Mouse (Mus musculus) heart, adult 8-10 months (tissue): ENCODE results near the gene Rrp8. TPM values are rescaled to one million over a fixed set of nuclear protein-coding genes. Genes with fewer than 3 reads are reported as not detected.

Experiments used
- DNase-seq: peaks from one replicate; pipeline ENCODE4 v3.0.0; 2022; ENCODE audit warnings: low spot score
- total RNA-seq, 4 experiments: library from RNA; stranded (reverse); gene quantifications; 2 replicates each; pipeline ENCODE4 v1.2.4; 2022

The Rrp8 gene
- 10 to 100 TPM in 3 of 4 experiments, 1 to 10 TPM in 1; 8.8 to 10.4 (median 10.2) TPM for total RNA-seq

DNA sequence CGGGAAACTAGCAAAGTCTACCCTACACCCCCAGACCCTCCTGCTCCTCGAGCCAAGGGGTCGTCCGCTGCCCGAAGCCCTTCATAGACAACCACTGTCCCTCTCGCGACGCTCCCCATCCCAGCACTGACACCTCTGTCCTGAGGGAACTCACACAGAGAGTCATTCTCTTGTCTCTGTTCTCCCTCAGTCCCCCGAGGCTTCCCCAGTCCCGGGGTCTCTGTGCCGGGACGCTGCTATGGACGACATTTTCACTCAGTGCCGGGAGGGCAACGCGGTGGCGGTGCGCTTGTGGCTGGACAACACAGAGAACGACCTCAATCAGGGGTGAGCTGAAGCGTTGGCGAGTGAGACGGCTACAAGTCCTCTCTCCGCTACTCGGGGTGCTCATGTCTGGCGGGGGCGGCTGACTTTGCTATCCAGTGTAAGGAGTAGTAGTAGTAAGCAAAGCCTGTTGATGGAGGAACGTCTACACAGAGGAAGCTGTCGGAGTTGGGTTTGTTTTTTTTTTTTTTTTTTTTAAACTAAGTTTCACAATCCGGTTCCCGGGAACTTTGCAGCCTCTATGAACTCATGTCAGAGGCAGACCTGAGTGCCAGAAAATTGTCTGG is at the start of gene Rrp8:
TSS of gene Rrp8 (minus strand) at position 475 of the 611 bp plus-strand sequence.
- peak; percentile 54 for DNase-seq

DNA sequence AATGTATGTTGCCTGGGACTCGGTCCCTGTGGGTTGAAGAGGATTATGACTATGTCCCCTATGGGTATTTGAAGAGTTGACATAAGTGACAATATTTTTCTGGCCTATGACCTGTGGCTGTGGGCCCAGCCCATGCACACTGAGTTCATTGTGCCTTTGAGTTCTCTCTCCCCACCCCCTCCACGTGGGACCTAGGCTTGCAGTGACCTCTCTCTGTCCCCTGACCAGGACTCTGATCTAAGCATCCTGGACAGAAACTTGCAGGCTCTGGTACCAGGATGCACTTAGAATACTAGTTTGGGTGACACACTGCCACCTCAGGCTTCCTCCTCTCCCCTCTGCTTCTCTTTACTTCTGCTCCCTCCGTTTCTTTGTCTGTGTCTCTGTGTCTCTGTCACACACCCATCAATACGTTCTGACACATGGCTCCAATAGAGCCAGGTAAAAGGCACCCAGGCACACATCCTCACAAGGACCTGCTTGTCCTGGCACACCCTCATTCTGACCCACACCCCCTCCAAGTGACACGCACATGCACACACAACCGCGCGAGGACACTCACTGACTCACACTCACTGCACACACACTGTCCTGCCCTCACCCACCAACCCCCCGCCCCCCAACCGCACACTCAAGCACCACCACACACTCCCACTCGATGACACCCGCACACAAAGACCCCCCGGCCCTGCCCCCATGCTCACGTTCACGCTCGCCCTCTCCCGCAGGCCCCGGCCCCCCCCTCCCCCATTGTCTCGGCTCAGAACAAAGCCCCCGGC is 49.5 kb upstream of the Rrp8 start:
- no peak for DNase-seq

DNA sequence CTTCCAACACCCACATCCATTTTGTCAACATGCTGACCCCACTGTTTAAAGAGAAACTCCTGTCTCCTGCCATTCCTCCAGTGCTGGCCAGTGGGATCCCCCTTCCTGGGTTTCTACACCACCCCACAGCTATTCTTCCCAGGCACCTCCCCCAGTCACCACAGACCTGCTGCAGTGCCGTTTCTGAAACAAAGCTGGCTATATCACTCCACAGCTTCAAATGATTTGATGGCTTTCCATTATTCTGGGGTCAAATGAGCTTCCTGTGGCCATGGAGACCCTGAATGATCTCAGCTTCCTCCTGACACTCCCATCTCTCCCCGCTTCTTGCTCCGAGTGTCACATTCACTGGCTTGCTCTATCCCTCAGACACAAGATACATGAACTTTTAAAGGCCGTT is 47.4 kb upstream of the Rrp8 start:
- no peak for DNase-seq

DNA sequence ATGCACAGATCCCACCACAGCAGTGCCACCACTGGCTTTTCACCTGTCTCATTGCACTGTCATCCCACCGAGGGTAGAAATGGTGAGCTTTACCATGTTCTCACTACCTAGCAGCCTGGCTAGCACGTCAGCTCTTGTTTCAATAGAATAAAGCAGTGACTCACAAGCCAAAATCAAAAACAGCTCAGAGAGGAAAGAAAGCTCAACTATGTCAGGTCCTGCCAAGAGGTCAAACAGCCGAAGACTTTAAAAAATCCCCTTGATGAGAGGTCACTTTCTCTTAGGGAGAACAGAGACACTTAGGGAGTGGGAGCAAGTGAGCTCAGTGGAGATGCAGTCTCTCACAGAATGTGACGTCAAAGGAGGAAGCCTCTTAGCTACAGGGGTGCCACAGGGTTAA is 46.7 kb upstream of the Rrp8 start:
- DNase-seq = no peak

DNA sequence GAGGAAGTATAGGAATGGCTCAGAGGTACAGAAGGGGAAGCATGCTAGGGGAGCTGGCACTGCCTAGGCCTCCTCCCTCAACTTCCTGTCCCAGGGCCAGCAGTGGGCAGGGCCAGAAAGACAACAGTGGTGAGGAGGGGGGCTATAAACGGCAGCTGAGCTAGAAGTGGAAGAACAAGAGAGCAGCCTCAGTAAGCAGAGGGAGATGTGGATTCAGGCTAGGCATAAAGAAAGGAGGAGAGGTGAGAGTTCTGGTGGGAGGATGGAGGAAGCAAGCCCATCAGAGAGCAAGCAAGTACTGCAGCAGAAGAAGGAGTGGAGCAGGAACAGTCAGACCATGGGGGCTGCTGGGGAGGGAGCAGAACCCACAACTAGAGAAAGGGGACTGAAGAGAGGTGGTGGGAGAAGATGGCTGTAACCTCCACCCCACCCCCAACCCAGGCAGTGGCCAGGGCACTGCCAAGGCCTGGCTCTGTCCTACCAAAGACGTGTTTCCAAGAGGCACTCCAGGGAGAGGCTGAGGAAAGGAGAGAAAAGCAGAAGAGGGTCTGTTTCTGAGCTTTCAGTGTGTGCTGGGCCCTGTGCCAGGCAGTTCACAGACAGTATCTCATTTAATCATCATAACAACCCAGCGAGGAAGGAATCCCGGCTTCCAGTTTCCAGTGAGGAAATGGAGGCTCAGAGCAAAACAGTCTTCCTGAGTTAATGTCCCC is 41.5 kb upstream of the Rrp8 start:
- DNase-seq = peak; percentile 49

DNA sequence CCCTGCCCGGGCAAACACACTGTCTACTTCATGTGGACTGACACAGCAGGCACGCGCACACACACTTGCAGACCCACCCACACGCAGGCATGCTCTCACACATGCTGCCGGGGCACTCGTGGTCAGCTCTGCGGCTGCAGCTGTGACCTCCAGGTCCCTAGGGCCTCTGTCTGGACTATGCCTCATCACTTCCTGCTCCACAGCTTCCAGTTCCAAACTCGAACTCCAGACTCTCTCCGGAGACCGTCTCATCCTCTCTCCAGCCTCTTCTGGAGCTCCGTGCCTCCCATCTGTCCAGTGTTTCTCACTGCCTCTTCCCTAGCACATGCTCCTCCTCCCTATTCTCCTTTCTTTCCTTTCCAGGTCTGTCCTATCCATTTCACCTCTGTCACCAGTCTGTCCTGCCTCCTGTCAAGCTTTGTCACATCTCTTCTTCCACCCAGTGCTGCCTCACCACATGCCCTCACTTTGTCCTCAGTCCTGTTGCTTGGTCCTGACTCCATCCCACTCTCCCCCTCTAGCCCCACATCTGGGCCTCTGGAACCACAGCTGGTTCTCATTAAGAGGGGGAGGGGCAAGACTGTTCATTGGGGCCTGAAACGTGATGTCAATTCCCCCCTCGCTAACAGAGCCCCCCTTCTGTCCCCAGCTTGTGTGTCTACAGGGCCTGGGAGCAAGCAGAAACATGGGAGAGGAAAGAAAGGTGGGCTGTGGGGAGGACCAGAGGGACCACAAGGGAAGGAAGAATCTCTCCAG is 40.8 kb upstream of the Rrp8 start:
- peak; percentile 85 for DNase-seq

DNA sequence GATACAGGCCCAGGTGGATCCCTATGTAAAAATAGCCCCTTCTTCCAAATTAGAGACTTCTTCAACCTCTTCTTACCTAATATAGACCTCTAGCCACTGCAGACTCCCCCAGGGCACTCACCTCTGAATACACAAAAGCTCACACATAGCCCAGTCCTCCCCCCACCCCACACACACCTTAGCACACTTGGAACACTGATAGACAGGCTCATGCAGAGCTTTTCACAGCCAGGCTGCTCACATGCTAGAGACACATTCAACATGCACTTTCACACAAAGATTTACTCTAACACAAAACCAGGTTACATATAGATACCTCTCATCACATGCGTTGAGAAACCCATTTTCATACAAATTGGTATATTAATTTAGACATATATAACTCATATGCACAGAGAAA is 40.1 kb upstream of the Rrp8 start:
- no peak for DNase-seq

DNA sequence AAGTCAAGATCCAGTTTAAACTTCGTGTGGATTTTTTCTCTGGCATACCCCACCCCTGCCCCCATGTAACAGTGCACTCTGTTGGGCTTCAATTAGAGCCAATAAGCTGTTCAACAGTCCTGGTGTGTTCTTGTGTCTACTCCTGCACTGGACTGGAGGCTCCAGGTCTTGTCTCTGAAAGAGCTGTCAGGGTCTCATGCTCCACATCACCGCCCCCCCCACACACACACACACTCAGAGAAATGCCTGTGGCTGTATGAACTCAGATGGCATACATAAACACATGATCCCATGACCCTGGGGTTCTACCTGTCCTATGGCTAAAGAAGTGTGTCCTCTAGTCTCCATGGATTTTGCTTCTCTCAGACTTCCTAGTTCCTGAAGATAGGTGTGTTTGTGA is 38.8 kb upstream of the Rrp8 start:
- DNase-seq = no peak

DNA sequence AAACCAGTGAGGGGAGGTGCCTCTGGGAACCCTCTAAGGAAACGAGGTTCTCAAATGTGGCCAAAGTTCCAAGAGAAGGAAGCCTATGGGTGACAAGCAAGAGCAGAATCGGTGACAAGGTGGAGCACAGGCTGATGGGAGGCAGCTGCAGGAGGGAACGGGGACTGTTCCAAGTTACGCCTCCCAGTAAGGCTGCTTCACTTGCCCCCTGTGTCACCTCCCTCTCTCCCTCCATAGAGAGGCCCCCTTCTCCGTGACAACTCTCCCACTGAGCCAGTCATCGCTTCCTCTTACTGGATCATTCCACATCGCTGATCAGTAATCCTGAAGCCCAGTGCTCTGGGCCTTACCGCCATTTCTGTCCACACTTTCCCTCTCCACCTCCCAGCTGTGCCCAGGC is 37.5 kb upstream of the Rrp8 start:
- no peak for DNase-seq

DNA sequence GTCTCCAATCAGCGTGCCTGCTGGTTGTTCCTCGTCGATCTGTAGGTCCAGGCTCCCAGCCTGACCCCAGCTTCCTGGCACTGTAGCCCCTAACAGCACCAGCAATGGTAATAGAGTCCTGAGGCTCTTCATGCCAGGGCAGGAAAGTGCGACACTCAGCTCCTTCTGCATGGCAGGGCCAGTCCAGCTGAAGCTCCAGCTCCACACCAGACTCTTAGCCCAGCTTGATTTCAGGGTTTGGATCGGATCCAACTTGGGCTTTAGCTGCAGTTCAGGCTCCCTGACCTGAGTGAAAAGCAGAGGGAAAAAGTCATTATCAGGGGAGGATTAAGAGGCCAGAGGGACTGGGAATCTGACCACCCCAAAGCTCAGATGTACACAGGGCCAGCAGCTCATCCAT is 35.9 kb upstream of the Rrp8 start:
- DNase-seq = no peak

DNA sequence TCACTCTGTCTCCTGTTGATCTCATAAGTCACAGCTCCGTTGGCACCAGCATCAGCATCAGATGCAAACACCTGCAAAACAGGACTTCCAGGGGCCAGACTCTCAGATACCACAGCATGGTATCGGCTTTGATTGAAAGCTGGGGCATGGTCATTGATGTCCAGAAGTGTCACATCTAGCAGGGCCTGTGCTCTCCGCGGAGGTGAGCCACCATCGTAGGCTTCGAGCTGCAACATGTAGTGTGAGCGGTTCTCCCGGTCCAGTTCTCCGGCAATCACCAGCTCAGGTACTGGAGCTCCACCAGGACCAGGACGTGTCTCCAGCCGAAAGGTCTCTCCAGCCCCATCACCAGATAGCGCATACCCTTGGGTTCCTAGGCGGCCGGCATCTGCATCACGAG is 35.1 kb upstream of the Rrp8 start:
- DNase-seq = no peak

DNA sequence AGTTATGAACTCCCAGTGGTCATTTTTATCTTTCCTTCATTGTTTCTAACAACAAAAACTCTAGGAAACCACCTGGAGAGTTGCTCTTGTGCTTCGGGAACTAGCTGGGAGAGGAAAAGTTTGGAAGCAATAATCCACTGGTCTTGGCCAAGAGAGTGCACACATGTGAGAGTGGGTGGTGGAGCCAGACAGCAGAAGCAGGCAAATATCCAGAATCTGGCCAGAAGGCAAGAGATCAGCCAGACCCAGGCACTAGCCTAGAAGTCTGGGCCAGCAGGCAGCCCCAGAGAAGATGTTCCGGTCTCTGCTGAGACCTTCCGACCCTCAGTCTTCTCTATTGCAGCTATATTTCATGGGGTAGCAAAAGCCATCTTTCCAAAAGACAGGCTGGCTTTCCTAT is 32.8 kb upstream of the Rrp8 start:
- peak; percentile 52 for DNase-seq

DNA sequence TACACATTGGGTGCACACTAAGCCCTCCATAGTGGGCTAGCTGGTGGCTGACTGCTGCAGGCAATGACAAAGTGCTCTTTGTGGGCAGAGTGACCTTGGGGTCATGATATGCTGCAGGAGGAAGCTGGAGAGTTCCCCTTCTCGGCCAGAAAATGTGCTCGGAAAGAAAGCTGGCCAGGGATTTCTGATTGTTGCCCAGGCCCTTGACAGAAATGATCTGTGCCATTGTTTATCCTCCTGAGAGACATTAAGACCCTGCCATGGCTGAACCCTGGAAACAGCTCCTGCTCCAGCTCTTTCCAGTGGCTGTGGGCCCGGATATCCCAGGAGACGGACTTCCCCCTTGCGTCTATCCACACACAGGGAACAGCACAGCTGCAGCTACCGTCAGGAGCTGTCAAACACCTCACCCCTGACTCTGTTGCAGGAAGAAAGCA is 30.6 kb upstream of the Rrp8 start:
- peak; percentile 31 for DNase-seq

DNA sequence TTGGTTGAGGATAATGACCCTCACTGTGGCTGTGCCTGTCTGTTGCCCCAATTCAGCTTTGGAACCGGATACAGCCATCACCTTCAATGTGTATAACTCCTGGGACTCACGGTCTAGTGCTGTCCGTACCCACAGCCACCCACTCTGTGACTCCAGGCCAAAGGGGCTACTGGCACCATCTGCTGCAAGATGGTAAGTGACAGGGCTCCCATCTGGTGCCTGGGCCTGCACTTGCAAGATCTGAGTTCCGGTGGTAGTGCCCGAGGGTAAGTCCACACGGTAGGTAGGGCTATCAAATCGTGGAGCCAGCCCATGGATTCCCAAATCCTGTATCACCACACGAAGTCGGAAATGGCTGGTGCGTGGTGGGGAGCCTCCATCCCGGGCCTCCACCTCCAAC is 27.1 kb upstream of the Rrp8 start:
- no peak for DNase-seq

DNA sequence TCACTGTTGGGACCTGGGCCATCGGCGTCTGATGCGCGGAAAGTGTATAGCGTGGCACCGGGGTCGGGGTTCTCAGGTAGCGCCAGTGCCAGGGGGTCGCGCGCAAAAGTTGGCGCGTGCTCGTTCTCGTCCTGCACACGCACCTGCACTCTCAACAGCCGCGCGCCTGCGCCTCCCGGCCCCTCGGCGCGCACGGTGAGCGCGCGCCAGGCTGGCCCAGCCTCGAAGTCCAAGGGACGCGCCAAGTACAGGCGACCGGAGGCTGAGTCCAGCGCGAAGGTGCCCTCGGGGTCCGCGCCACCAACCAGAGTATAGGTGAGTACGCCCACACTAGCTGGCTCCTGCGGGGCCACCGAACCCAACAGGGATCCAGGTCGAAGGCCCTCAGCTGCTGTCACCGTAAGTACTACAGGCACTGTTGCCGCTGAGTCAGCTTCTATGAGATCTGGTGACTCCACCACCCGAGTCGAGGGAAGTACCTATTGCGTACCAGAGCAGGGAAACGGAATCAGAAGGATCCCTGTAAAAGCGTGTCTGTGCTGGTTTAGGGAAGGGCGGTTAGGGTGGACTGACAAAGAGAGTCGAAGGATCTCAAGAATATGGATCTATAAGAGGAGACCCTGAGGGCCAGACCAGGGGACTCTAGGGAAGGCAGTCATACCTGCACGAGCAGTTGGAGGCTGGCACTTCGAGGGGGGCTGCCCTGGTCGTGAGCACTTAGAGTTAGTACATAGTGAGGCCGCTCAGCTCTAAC is 25.5 kb upstream of the Rrp8 start:
- no peak for DNase-seq

DNA sequence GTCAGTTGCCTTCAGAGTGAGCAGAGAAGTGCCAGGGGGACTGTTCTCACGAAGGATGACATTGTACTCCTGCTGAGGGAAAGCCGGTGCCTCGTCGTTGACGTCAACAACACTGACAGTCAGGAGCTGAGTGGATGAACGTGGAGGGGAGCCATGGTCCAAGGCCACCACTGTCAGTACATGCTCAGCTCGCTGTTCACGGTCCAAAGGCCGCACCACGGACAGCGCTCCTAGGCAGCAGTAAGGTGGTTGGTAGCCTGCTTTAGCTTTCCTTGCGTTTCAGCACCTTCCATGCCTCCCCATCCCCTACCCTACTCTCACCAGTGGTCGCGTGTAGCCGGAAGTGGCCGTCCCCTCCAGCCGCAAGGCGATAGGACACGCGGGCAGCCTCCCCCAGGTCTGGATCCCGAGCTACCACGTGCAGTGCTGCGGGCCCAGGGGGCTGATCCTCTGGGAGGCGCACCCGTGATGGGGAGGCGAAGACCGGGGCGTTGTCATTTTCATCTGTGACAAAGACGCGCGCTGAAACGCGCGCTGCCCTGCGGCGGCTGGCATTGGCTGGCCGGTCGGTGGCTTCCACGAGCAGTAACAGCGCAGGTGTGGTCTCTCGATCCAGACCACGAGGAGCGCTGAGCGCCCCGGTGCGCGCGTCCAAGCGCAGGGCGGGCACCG is 24.8 kb upstream of the Rrp8 start:
- no peak for DNase-seq

DNA sequence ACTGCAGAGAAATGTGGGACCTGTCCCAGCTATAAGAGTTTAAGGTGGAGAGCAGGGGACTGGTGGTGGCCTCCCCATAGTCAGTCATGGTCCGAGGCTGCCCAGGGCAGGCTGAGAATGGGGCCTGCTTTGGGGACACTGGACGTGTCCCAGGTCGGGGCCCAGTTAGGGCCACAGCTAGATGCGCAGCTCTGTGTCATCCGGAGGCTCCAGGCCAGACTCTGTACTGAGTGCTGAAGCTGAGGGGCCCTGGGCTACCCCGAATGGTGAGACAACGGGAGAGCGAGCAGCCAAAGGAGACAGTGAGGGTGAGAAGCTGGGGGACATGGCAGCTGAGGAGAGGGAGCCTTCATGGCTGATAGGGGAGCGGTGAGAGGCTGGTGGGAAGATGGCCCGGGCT is 16.1 kb upstream of the Rrp8 start:
- DNase-seq = no peak

DNA sequence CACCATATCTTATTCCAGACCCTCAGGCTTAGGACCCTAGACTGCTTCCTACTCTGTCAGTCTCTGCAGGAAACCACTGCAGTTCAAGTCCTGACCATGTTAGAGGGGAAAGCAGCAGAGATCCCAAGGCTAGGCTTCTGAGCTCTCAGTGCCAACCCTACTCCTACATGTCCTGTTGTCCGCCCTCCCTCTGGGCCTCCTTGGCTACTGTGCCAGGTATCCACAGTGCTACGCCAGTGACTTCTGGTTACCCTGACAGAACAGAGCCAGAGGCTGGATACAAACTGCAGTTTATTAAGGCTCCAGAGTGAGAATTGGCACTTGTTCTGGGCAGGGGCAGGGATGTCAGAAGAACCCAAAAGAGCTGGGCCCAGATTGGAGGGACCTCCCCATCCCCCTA is 15.5 kb upstream of the Rrp8 start:
- DNase-seq = no peak

DNA sequence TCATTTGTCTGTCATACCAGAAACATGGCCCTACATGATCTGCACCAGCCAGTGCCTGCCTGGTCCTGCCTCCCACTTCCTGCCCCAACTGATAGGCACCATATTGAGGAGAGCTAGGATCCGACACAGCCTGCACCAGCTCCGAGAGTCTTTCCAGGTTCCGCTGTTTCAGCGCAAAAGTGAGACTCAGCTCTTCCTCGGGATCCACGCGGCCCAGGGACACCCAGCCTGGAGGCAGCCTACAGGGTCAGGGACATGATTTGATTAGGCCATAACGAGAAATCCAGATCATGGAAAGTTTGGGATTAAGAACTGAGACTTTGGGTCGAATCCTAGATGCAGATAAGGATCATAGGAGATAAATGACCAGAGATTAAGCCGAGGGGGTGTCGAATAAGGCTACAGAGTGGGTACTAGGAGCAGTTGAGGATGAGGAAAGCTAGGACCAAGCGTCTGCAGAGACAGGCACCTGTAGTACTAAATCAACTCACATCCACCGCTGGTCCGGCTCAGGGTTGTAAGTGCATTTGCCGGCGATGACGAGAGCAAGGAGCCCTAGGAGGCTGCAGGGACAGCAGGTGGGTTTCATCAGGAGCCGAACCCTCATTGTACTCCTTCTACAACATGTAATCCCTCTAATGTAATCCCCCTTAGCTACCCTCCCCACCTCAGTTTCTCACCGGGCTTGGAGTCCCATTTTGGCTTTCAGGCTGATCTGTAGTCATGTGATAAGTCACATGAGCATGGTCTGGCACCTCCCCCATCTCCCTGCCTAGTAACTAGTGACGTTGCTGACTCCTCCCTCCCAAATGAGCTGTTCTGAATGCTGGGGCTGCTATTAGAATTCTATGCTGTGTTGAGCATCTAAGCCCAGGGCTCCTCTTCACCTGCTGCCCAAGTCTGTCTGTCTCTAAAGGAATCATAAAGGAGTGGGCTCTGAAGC is 14.6 kb upstream of the Rrp8 start, which contains the start of gene Tpp1:
TSS of gene Tpp1 (minus strand) at position 745 of the 943 bp plus-strand sequence.
- peak; percentile 94 for DNase-seq

DNA sequence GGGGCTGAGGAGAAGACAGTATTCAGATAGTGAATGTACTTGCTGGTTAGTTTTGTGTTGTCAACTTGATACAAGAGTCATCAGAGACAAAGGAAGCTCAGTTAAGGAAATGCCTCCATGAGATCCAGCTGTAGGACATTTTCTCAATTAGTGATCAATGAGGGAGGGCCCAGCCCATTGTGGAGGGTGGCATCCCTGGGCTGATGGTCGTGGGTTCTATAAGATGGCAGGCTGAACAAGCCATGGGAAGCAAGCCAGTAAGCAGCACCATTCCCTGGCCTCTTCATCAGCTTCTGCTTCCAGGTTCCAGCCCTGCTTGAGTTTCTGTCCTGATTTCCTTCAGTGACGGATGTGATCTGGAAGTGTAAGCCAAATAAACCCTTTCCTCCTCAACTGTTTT is 10.6 kb upstream of the Rrp8 start:
- DNase-seq = no peak
